7 mouse cellular contexts compared by ENCODE assay signal in the genomic region with DNA sequence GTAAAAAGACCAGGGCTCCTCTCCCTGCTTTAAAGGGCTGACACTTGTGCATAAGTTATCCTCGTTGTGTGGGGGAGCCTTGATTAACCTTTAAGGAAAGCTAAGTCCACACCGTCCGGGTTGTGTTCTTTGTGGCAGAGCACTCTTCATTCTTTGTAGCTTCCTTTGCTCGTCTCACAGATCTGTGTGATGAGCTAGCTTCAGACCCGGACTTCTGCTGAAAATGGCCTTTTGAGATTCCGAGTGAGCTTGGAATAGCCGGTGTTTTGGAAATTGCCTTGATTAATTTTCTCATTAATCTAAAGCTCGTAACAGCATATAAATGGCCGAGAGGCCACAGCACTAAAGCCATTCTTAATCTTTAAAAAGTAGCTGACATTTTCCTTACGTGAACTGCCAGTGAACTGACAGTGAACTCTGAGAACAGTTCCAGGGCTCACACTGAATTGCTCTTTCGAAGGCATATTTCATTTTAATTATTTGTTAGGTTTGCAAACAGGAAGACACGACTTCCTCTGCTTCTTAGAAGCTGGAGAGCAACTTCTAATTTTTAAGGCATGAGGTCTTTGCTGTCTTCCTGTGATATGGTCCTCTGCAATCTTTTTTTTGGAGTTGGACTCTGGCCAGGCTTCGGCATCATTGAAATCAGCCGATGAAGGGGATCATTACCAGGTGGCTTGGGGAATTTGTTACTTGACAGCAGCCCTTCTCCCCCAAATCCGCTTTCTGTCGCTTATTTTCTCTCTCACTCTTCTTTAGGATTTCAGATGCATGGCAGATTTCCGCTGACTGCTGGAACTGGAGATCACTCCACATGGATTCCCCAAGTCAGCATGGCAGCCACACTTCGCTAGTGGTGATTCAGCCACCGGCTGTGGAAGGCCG. TPM values are rescaled to one million over a fixed set of nuclear protein-coding genes. Genes with fewer than 3 reads are reported as not detected.
DNase-seq lines count a peak whose midpoint lies in the region; ATAC-seq lines count a peak whose summit lies in the region.

No protein-coding gene starts in this region.

- no peaks in the 10 kb centered on the region for H3K9me3 ChIP-seq in embryonic facial prominence, embryonic 10.5 days
- H3K9me3 ChIP-seq in forebrain, embryonic 11.5 days (ENCODE audit: control insufficient read depth, low read length) = no peaks in the 10 kb centered on the region
- H3K9me3 ChIP-seq in hindbrain, embryonic 15.5 days = no peaks in the 10 kb centered on the region
- H3K9me3 ChIP-seq in liver, embryonic 12.5 days (replicated peaks) = no peaks in the 10 kb centered on the region

- H3K36me3 ChIP-seq in embryonic facial prominence, embryonic 10.5 days (replicated peaks) = peaks cover 40% of the 10 kb centered on the region
- H3K36me3 ChIP-seq in forebrain, embryonic 11.5 days (ENCODE audit: control insufficient read depth, insufficient read depth, low read length) = no peaks in the 10 kb centered on the region; the same call in 1 of the 2 replicates
- peaks cover 17% of the 10 kb centered on the region for H3K36me3 ChIP-seq in hindbrain, embryonic 15.5 days
- H3K36me3 ChIP-seq in liver, embryonic 12.5 days = peaks cover 33% of the 10 kb centered on the region

- peaks cover 39% of the 10 kb centered on the region for H3K4me1 ChIP-seq in embryonic facial prominence, embryonic 10.5 days
- peaks cover 9% of the 10 kb centered on the region; the same call in 1 of the 2 replicates for H3K4me1 ChIP-seq in forebrain, embryonic 11.5 days (replicated peaks; ENCODE audit: control insufficient read depth, insufficient read depth, low read length)
- peaks cover 29% of the 10 kb centered on the region for H3K4me1 ChIP-seq in hindbrain, embryonic 15.5 days (replicated peaks)
- H3K4me1 ChIP-seq in liver, embryonic 12.5 days = peaks cover 41% of the 10 kb centered on the region

- H3K27me3 ChIP-seq in embryonic facial prominence, embryonic 10.5 days (replicated peaks; ENCODE audit: low read depth, poor library complexity, severe bottlenecking) = 0 out of 2 replicates have a peak, but pooled peaks cover 9% of the 10 kb centered on the region
- no peaks in the 10 kb centered on the region for H3K27me3 ChIP-seq in forebrain, embryonic 11.5 days (ENCODE audit: control insufficient read depth, insufficient read depth, low read length)
- H3K27me3 ChIP-seq in hindbrain, embryonic 15.5 days = peaks cover 7% of the 10 kb centered on the region
- H3K27me3 ChIP-seq in liver, embryonic 12.5 days (replicated peaks) = peaks cover 18% of the 10 kb centered on the region

- ATAC-seq in forebrain, embryonic 11.5 days (replicated peaks; ENCODE audit: low FRiP score) = no peak
- no peak for ATAC-seq in hindbrain, embryonic 15.5 days (ENCODE audit: low FRiP score, low read depth)
- no peak for ATAC-seq in liver, embryonic 12.5 days

- peak overlapping the region; percentile 87 for H3K4me3 ChIP-seq in embryonic facial prominence, embryonic 10.5 days
- peak overlapping the region; percentile 91 for H3K4me3 ChIP-seq in forebrain, embryonic 11.5 days (ENCODE audit: low read depth, low read length)
- H3K4me3 ChIP-seq in hindbrain, embryonic 15.5 days = peak overlapping the region; percentile 69
- H3K4me3 ChIP-seq in liver, embryonic 12.5 days = peak overlapping the region; percentile 79

- H3K27ac ChIP-seq in embryonic facial prominence, embryonic 10.5 days (replicated peaks) = peak overlapping the region; percentile 92
- H3K27ac ChIP-seq in forebrain, embryonic 11.5 days (ENCODE audit: low read depth, low read length) = peak overlapping the region; percentile 41; the same call in 1 of the 2 replicates
- no peak overlapping the region for H3K27ac ChIP-seq in hindbrain, embryonic 15.5 days (replicated peaks)
- no peak overlapping the region for H3K27ac ChIP-seq in liver, embryonic 12.5 days

- 61% methylated on average over 20 of the region's 20 CpGs for WGBS in embryonic facial prominence, embryonic 10.5 days
- WGBS in forebrain, embryonic 11.5 days = 50% methylated on average over 20 of the region's 20 CpGs
- WGBS in hindbrain, embryonic 15.5 days = 36% methylated on average over 20 of the region's 20 CpGs
- WGBS in liver, embryonic 12.5 days (ENCODE audit: insufficient replicate concordance) = 62% methylated on average over 20 of the region's 20 CpGs

- no peak for DNase-seq in embryonic facial prominence, embryonic 10.5 days (ENCODE audit: low spot score)
- DNase-seq in forebrain, embryonic 11.5 days (ENCODE audit: low spot score) = no peak
- DNase-seq in thymus, postnatal 10 days (ENCODE audit: low spot score in 2 of 2) = no peak
- no peak for DNase-seq in urinary bladder, postnatal 36 days (ENCODE audit: low spot score in 2 of 2)
- no peak for DNase-seq in urinary bladder, postnatal 25 days (ENCODE audit: low spot score)

- peak overlapping the region; percentile 88; the same call in 1 of the 2 replicates for H3K4me2 ChIP-seq in forebrain, embryonic 11.5 days (ENCODE audit: low read depth, low read length, severe bottlenecking)
- peak overlapping the region; percentile 72 for H3K4me2 ChIP-seq in hindbrain, embryonic 15.5 days
- peak overlapping the region; percentile 99 for H3K4me2 ChIP-seq in liver, embryonic 12.5 days

- H3K9ac ChIP-seq in forebrain, embryonic 11.5 days (ENCODE audit: low read length) = peak overlapping the region; percentile 89
- H3K9ac ChIP-seq in hindbrain, embryonic 15.5 days = peak overlapping the region; percentile 81; the same call in 1 of the 2 replicates
- H3K9ac ChIP-seq in liver, embryonic 12.5 days = no peak overlapping the region; the same call in 1 of the 2 replicates

RNA-seq across cellular contexts. Expression of a gene that starts 2.3 kb away (rescaled TPM):
- polyA plus RNA-seq in embryonic facial prominence, embryonic 10.5 days (2016; fragmentation: Nextera tagmentation; extraction: Ambion mirVana) = 17.9 and 18.4 TPM in 2 replicates
- polyA plus RNA-seq in forebrain, embryonic 11.5 days (2014; fragmentation: Nextera tagmentation; extraction: Ambion mirVana) = 20.9 and 24.4 TPM in 2 replicates
- 6.0 and 7.0 TPM in 2 replicates for polyA plus RNA-seq in hindbrain, embryonic 15.5 days (2015; fragmentation: Nextera tagmentation; extraction: Ambion mirVana)
- polyA plus RNA-seq in liver, embryonic 12.5 days (2016; fragmentation: Nextera tagmentation; extraction: Ambion mirVana) = 4.3 and 4.7 TPM in 2 replicates

Comparison
In these comparisons a context has a peak if more than half of its experiments do, and no peak if none do; other contexts are left out.
1. H3K27ac ChIP-seq: peak in embryonic facial prominence, embryonic 10.5 days (single experiment) and forebrain, embryonic 11.5 days (single experiment); none in hindbrain, embryonic 15.5 days (single experiment) and liver, embryonic 12.5 days (single experiment).
2. Peak in every context shown above with its lines, with median percentiles within 50 percentile points of each other: H3K4me3 ChIP-seq and H3K4me2 ChIP-seq.